Mouse (Mus musculus): ENCODE measurements around the gene Map3k9. TPM values are rescaled to one million over a fixed set of nuclear protein-coding genes. Genes with fewer than 3 reads are reported as not detected.

The Map3k9 gene
- total RNA-seq, 1 experiment from 2014 or later = 2.3 TPM

- peak; percentile 79 to 86 for ATAC-seq (replicated peaks in 1 of 2; ENCODE audit: insufficient read depth in 1 of 2, low FRiP score in 2 of 2, low TSS enrichment in 1 of 2, low read depth in 1 of 2, poor library complexity in 2 of 2, severe bottlenecking in 2 of 2)
Measured at GRCm38 (mm10) chr12:81796541-81796940, 15.6 kb upstream of the Map3k9 start.

GRCm38 (mm10) chr12:81792511-81793218, 11.7 kb upstream of the Map3k9 start:
- ATAC-seq (replicated peaks in 1 of 2; ENCODE audit: insufficient read depth in 1 of 2, low FRiP score in 2 of 2, low TSS enrichment in 1 of 2, low read depth in 1 of 2, poor library complexity in 2 of 2, severe bottlenecking in 2 of 2) = peak in 1 of 2 experiments; percentile 42; a peak in 2 of 4 replicates

- no peak for ATAC-seq (replicated peaks in 1 of 2; ENCODE audit: insufficient read depth in 1 of 2, low FRiP score in 2 of 2, low TSS enrichment in 1 of 2, low read depth in 1 of 2, poor library complexity in 2 of 2, severe bottlenecking in 2 of 2)
Measured at GRCm38 (mm10) chr12:81789499-81789898, 8.5 kb upstream of the Map3k9 start.

GRCm38 (mm10) chr12:81788672-81789084, 7.7 kb upstream of the Map3k9 start:
- ATAC-seq (replicated peaks in 1 of 2; ENCODE audit: insufficient read depth in 1 of 2, low FRiP score in 2 of 2, low TSS enrichment in 1 of 2, low read depth in 1 of 2, poor library complexity in 2 of 2, severe bottlenecking in 2 of 2) = peak; percentile 86 to 96

GRCm38 (mm10) chr12:81787262-81787661, 6.3 kb upstream of the Map3k9 start:
- ATAC-seq (replicated peaks in 1 of 2; ENCODE audit: insufficient read depth in 1 of 2, low FRiP score in 2 of 2, low TSS enrichment in 1 of 2, low read depth in 1 of 2, poor library complexity in 2 of 2, severe bottlenecking in 2 of 2) = no peak

GRCm38 (mm10) chr12:81783301-81783700, 2.3 kb upstream of the Map3k9 start:
- no peak for ATAC-seq (replicated peaks in 1 of 2; ENCODE audit: insufficient read depth in 1 of 2, low FRiP score in 2 of 2, low TSS enrichment in 1 of 2, low read depth in 1 of 2, poor library complexity in 2 of 2, severe bottlenecking in 2 of 2)

- no peak for ATAC-seq (replicated peaks in 1 of 2; ENCODE audit: insufficient read depth in 1 of 2, low FRiP score in 2 of 2, low TSS enrichment in 1 of 2, low read depth in 1 of 2, poor library complexity in 2 of 2, severe bottlenecking in 2 of 2)
Measured at GRCm38 (mm10) chr12:81782606-81783005, 1.6 kb upstream of the Map3k9 start.

GRCm38 (mm10) chr12:81780271-81781093, 493 bp downstream of the Map3k9 start:
- ATAC-seq (replicated peaks in 1 of 2; ENCODE audit: insufficient read depth in 1 of 2, low FRiP score in 2 of 2, low TSS enrichment in 1 of 2, low read depth in 1 of 2, poor library complexity in 2 of 2, severe bottlenecking in 2 of 2) = no peak

GRCm38 (mm10) chr12:81779831-81780230, 1.1 kb downstream of the Map3k9 start:
- no peak; a peak in 1 of 4 replicates for ATAC-seq (replicated peaks in 1 of 2; ENCODE audit: insufficient read depth in 1 of 2, low FRiP score in 2 of 2, low TSS enrichment in 1 of 2, low read depth in 1 of 2, poor library complexity in 2 of 2, severe bottlenecking in 2 of 2)

GRCm38 (mm10) chr12:81776191-81776590, 4.8 kb downstream of the Map3k9 start:
- no peak for ATAC-seq (replicated peaks in 1 of 2; ENCODE audit: insufficient read depth in 1 of 2, low FRiP score in 2 of 2, low TSS enrichment in 1 of 2, low read depth in 1 of 2, poor library complexity in 2 of 2, severe bottlenecking in 2 of 2)

GRCm38 (mm10) chr12:81775641-81776040, 5.3 kb downstream of the Map3k9 start:
- no peak for ATAC-seq (replicated peaks in 1 of 2; ENCODE audit: insufficient read depth in 1 of 2, low FRiP score in 2 of 2, low TSS enrichment in 1 of 2, low read depth in 1 of 2, poor library complexity in 2 of 2, severe bottlenecking in 2 of 2)

- no peak for ATAC-seq (replicated peaks in 1 of 2; ENCODE audit: insufficient read depth in 1 of 2, low FRiP score in 2 of 2, low TSS enrichment in 1 of 2, low read depth in 1 of 2, poor library complexity in 2 of 2, severe bottlenecking in 2 of 2)
Measured at GRCm38 (mm10) chr12:81774186-81774585, 6.8 kb downstream of the Map3k9 start.

GRCm38 (mm10) chr12:81769458-81769857, 11.5 kb downstream of the Map3k9 start:
- ATAC-seq (replicated peaks in 1 of 2; ENCODE audit: insufficient read depth in 1 of 2, low FRiP score in 2 of 2, low TSS enrichment in 1 of 2, low read depth in 1 of 2, poor library complexity in 2 of 2, severe bottlenecking in 2 of 2) = no peak

- no peak for ATAC-seq (replicated peaks in 1 of 2; ENCODE audit: insufficient read depth in 1 of 2, low FRiP score in 2 of 2, low TSS enrichment in 1 of 2, low read depth in 1 of 2, poor library complexity in 2 of 2, severe bottlenecking in 2 of 2)
Measured at GRCm38 (mm10) chr12:81765386-81765785, 15.6 kb downstream of the Map3k9 start.

- ATAC-seq (replicated peaks in 1 of 2; ENCODE audit: insufficient read depth in 1 of 2, low FRiP score in 2 of 2, low TSS enrichment in 1 of 2, low read depth in 1 of 2, poor library complexity in 2 of 2, severe bottlenecking in 2 of 2) = peak in 1 of 2 experiments; percentile 25; a peak in 1 of 4 replicates
Measured at GRCm38 (mm10) chr12:81764370-81764769, 16.6 kb downstream of the Map3k9 start.

- ATAC-seq (replicated peaks in 1 of 2; ENCODE audit: insufficient read depth in 1 of 2, low FRiP score in 2 of 2, low TSS enrichment in 1 of 2, low read depth in 1 of 2, poor library complexity in 2 of 2, severe bottlenecking in 2 of 2) = peak; percentile 87
Measured at GRCm38 (mm10) chr12:81754651-81755050, 26.3 kb downstream of the Map3k9 start.

GRCm38 (mm10) chr12:81751116-81751515, 29.9 kb downstream of the Map3k9 start:
- peak; percentile 40 to 42; a peak in 3 of 4 replicates for ATAC-seq (replicated peaks in 1 of 2; ENCODE audit: insufficient read depth in 1 of 2, low FRiP score in 2 of 2, low TSS enrichment in 1 of 2, low read depth in 1 of 2, poor library complexity in 2 of 2, severe bottlenecking in 2 of 2)

- no peak for ATAC-seq (replicated peaks in 1 of 2; ENCODE audit: insufficient read depth in 1 of 2, low FRiP score in 2 of 2, low TSS enrichment in 1 of 2, low read depth in 1 of 2, poor library complexity in 2 of 2, severe bottlenecking in 2 of 2)
Measured at GRCm38 (mm10) chr12:81748918-81749317, 32.1 kb downstream of the Map3k9 start.

All from hematopoietic stem cell, adult 5-6 weeks (primary cell).